Mouse (Mus musculus) liver, adult 2 months (tissue): ENCODE measurements around the gene Hist1h2ab.

Source experiments
- CTCF ChIP-seq: fragments of 200-500 bp; IDR thresholded peaks from 2 replicates; pipeline ENCODE4 v1.5.1; 2011; ENCODE audit warnings: low read depth, low read length, control low read depth
- POLR2A ChIP-seq: fragments of 200-500 bp; IDR thresholded peaks from 2 replicates; pipeline ENCODE4 v1.6.1; 2011; ENCODE audit warnings: low read length, control low read depth; ENCODE audit not compliant: insufficient read depth; ENCODE audit errors: extremely low read depth

DNA sequence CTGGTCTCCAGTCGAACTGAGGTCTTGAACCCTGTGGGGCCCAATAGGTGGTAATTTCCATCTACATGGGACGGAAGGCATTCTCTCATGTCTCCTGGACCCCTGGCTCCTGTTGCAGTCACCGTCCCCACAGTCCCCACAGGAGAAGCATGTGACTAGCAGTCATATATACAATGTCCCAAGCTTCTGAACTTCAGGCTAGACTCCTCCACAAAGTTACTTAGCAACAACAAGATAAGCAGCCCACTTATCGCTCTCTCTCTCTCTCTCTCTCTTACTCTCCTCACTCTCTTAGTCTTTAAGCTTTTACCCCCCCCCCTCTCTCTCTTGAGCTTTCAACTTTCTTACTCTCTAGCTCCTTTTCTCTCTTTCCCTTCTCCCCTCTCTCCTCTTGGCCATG is 26.7 kb upstream of the Hist1h2ab start:
- no peak for TF ChIP-seq CTCF
- no peak for TF ChIP-seq POLR2A
